Mouse (Mus musculus) natural killer cell, adult 2 months (primary cell): ENCODE results near the gene Olfr1251.
"Not testable (repeated sequence)": the region's sequence is repeated elsewhere in the genome, so short reads cannot be mapped to it uniquely, and the experiment has no call there.

Source experiments
- DNase-seq, 2 experiments: peaks; one replicate each; pipeline ENCODE4 v3.0.0; 2022; ENCODE audit warnings: low spot score in 2 of 2

Gene Olfr1251

GRCm38 (mm10) chr2:89671836-89672235, at the start of gene Olfr1251:
Gene Olfr1251, minus strand, starts transcription at chr2:89671936.
- DNase-seq: no peak

GRCm38 (mm10) chr2:89691980-89692379, 20.2 kb upstream of the Olfr1251 start:
- no peak for DNase-seq

- DNase-seq: no peak
These were observed 10.4 kb downstream of the Olfr1251 start, which contains the start of gene Olfr1250 for GRCm38 (mm10) chr2:89661367-89661766. Gene Olfr1250, minus strand, starts transcription at chr2:89661467.

- DNase-seq: no peak
These were observed 36.9 kb downstream of the Olfr1251 start, which contains the start of gene Olfr1249 for GRCm38 (mm10) chr2:89634883-89635282. Gene Olfr1249, minus strand, starts transcription at chr2:89634983.

- not testable (repeated sequence) for DNase-seq
These were observed 53.6 kb downstream of the Olfr1251 start, which contains the start of gene Olfr1248 for GRCm38 (mm10) chr2:89618145-89618544. Gene Olfr1248, minus strand, starts transcription at chr2:89618245.
